Mouse (Mus musculus): ENCODE measurements at regions not wholly inside any gene's neighbourhood (a gene's known extent, or its start where the extent isn't known, plus 50 kb on each side); places are given as distances from the start of the nearest gene placed in this dataset.
"Not testable (repeated sequence)": the region's sequence is repeated elsewhere in the genome, so short reads cannot be mapped to it uniquely, and the experiment has no call there.

- Histone ChIP-seq H3K4me2 (ENCODE audit: low read length) (no peak overlapping the region), H3K9me3 (ENCODE audit: control insufficient read depth, low read length) (no peaks in the 10 kb centered on the region), H3K4me3 (ENCODE audit: low read length) (no peak overlapping the region), H3K27ac (ENCODE audit: low read depth, low read length) (no peak overlapping the region), H3K27me3 (replicated peaks; ENCODE audit: control insufficient read depth, insufficient read depth, low read length) (no peaks in the 10 kb centered on the region), H3K4me1 (ENCODE audit: control insufficient read depth, insufficient read depth, low read depth, low read length) (no peaks in the 10 kb centered on the region), H3K9ac (ENCODE audit: low read depth, low read length) (no peak overlapping the region), H3K36me3 (ENCODE audit: control insufficient read depth, insufficient read depth, low read length) (no peaks in the 10 kb centered on the region)
- ATAC-seq: no peak
- 44% methylated on average over 3 of the region's 3 CpGs for WGBS
These were observed 254.4 kb upstream of the Lrrc4c start for GRCm38 (mm10) chr2:96063571-96063970.

DNA sequence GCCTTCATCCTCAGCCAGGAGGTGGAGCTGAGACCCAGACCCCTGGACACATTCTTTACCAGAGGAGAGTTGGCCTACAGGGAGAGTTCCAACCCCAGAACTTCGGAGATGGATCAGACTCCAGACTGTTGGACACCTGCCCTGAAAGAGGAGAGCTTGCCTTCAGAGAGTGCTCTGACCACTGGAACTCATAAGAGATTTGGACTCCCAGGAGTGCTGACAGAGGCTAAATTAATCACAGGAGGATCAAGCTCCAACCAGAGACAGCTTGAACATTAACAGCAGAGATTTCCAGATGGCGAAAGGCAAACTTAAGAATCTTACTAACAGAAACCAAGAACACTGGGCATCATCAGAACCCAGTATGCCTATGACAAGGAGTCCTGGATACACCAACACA is 209.5 kb upstream of the Lrrc4c start:
- WGBS: 95% methylated on average over 2 of the region's 2 CpGs
- H3K4me1 ChIP-seq (ENCODE audit: control insufficient read depth, insufficient read depth, low read depth, low read length); H3K9me3 ChIP-seq (ENCODE audit: control insufficient read depth, low read length); H3K36me3 ChIP-seq (ENCODE audit: control insufficient read depth, insufficient read depth, low read length); ATAC-seq; H3K27me3 ChIP-seq (replicated peaks; ENCODE audit: control insufficient read depth, insufficient read depth, low read length); H3K4me3 ChIP-seq (ENCODE audit: low read length); H3K27ac ChIP-seq (ENCODE audit: low read depth, low read length); H3K9ac ChIP-seq (ENCODE audit: low read depth, low read length); H3K4me2 ChIP-seq (ENCODE audit: low read length): not testable (repeated sequence)

DNA sequence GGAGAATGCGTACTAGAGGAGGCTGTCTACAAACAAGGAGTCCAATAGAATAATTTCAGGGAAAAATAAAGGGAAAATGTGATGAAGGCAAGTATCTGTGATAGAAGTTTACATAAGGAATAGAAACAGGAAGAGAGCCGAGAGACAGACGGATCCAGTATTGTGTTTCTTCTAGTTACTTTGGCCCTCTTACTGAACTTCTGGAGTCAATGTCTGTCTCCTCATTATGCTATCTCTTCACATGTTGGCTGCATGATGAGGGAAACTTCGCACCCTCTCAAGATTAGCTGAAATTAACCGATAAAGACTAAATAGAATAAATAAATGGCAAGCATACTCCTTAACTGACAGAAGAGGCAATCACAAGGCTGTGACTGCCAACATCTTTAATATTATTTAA is 197.9 kb upstream of the Lrrc4c start:
- Histone ChIP-seq H3K27ac (ENCODE audit: low read depth, low read length) (no peak overlapping the region), H3K9me3 (ENCODE audit: control insufficient read depth, low read length) (no peaks in the 10 kb centered on the region), H3K27me3 (replicated peaks; ENCODE audit: control insufficient read depth, insufficient read depth, low read length) (no peaks in the 10 kb centered on the region), H3K36me3 (ENCODE audit: control insufficient read depth, insufficient read depth, low read length) (no peaks in the 10 kb centered on the region), H3K4me2 (ENCODE audit: low read length) (no peak overlapping the region), H3K4me1 (ENCODE audit: control insufficient read depth, insufficient read depth, low read depth, low read length) (no peaks in the 10 kb centered on the region), H3K9ac (ENCODE audit: low read depth, low read length) (no peak overlapping the region), H3K4me3 (ENCODE audit: low read length) (no peak overlapping the region)
- no peak for ATAC-seq
- WGBS: 92% methylated on average over 5 of the region's 5 CpGs

GRCm38 (mm10) chr2:96138570-96138969 is 179.4 kb upstream of the Lrrc4c start:
- Histone ChIP-seq H3K9me3 (ENCODE audit: control insufficient read depth, low read length) (no peaks in the 10 kb centered on the region), H3K27me3 (replicated peaks; ENCODE audit: control insufficient read depth, insufficient read depth, low read length) (no peaks in the 10 kb centered on the region), H3K9ac (ENCODE audit: low read depth, low read length) (no peak overlapping the region), H3K27ac (ENCODE audit: low read depth, low read length) (no peak overlapping the region), H3K4me1 (ENCODE audit: control insufficient read depth, insufficient read depth, low read depth, low read length) (no peaks in the 10 kb centered on the region), H3K4me3 (ENCODE audit: low read length) (no peak overlapping the region), H3K36me3 (ENCODE audit: control insufficient read depth, insufficient read depth, low read length) (no peaks in the 10 kb centered on the region), H3K4me2 (ENCODE audit: low read length) (no peak overlapping the region)
- ATAC-seq: 0 out of 2 replicates have a peak, but pooled peaks have one; percentile 58

DNA sequence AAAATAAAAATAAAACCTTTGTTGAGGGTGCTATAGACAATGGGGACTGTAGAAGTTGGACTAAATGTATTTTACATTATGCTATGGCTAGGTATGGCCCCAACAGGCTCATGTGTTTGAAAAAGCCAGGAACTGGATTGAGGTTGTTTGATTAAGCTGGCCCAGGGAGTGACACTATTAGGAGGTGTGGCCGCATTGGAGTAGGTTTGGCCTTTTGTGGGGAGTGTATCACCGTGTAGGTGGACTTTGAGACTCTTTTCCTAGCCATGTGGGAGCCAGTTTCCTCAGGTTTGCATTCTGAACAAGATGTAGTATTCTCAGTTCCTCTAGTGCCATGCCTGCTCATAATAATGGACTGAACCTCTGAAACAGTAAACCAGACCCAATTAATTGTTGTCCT is 162.7 kb upstream of the Lrrc4c start:
- H3K36me3 ChIP-seq (ENCODE audit: control insufficient read depth, insufficient read depth, low read length): no peaks in the 10 kb centered on the region
- H3K4me2 ChIP-seq (ENCODE audit: low read length): no peak overlapping the region
- 85% methylated on average over 2 of the region's 2 CpGs for WGBS
- ATAC-seq: no peak
- no peak overlapping the region for H3K4me3 ChIP-seq (ENCODE audit: low read length)
- H3K27ac ChIP-seq (ENCODE audit: low read depth, low read length): no peak overlapping the region
- no peaks in the 10 kb centered on the region for H3K4me1 ChIP-seq (ENCODE audit: control insufficient read depth, insufficient read depth, low read depth, low read length)
- H3K9ac ChIP-seq (ENCODE audit: low read depth, low read length): no peak overlapping the region
- H3K9me3 ChIP-seq (ENCODE audit: control insufficient read depth, low read length): no peaks in the 10 kb centered on the region
- H3K27me3 ChIP-seq (replicated peaks; ENCODE audit: control insufficient read depth, insufficient read depth, low read length): no peaks in the 10 kb centered on the region

GRCm38 (mm10) chr2:96166624-96167023 is 151.3 kb upstream of the Lrrc4c start:
- no peaks in the 10 kb centered on the region for H3K4me1 ChIP-seq (ENCODE audit: control insufficient read depth, insufficient read depth, low read depth, low read length)
- no peaks in the 10 kb centered on the region for H3K9me3 ChIP-seq (ENCODE audit: control insufficient read depth, low read length)
- H3K36me3 ChIP-seq (ENCODE audit: control insufficient read depth, insufficient read depth, low read length): no peaks in the 10 kb centered on the region
- H3K27me3 ChIP-seq (replicated peaks; ENCODE audit: control insufficient read depth, insufficient read depth, low read length): no peaks in the 10 kb centered on the region
- no peak for ATAC-seq
- WGBS: 86% methylated on average over 4 of the region's 4 CpGs
- no peak overlapping the region for H3K4me2 ChIP-seq (ENCODE audit: low read length)
- H3K4me3 ChIP-seq (ENCODE audit: low read length): no peak overlapping the region
- H3K27ac ChIP-seq (ENCODE audit: low read depth, low read length): no peak overlapping the region
- no peak overlapping the region for H3K9ac ChIP-seq (ENCODE audit: low read depth, low read length)

Data from hindbrain, embryonic 16.5 days (tissue).